Mouse (Mus musculus) heart, postnatal 0 days (tissue): ENCODE measurements at regions not wholly inside any gene's neighbourhood (a gene's known extent, or its start where the extent isn't known, plus 50 kb on each side); places are given as distances from the start of the nearest gene placed in this dataset.

Experiments
- CTCF ChIP-seq: IDR thresholded peaks from 2 replicates; pipeline ENCODE4 v1.5.1; 2016; ENCODE audit warnings: antibody characterized with exemption, control low read depth, low read depth
- EP300 ChIP-seq: IDR thresholded peaks from 2 replicates; pipeline ENCODE4 v1.6.1; 2016; ENCODE audit warnings: antibody characterized with exemption, low read depth

DNA sequence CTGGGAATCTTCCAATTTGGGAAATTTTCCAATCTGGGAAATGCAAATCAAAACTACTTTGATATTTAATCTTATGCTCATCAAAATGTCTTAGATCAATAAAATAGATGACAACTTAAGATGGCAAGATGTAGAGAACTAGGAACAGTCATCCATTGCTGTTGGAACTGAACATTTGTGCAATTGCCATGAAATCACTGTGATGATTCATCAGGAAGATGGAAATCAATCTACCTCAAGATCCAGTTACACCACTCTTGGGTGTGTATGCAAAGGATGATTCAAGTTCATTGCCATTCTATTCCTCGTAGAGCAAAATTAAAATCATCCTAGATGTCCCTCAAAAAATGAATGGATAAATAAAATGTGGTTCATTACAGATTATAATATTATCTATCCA lies 153.9 kb upstream of the Adgrl4 start:
- TF ChIP-seq CTCF (no peak), EP300 (no peak)
